Mouse (Mus musculus) forebrain, postnatal 0 days (tissue): ENCODE results near the gene Vsig10. TPM values are rescaled to one million over a fixed set of nuclear protein-coding genes. Genes with fewer than 3 reads are reported as not detected.
A peak's percentile ranks its signal among the peaks of the same experiment; 100 is the strongest.

Source experiments
- ATAC-seq: fragments of 200-750 bp; cut with Nextera tagmentation; 2 replicates; pipeline ENCODE4 v1.8.0; 2017; ENCODE audit warnings: mild to moderate bottlenecking, moderate library complexity
- DNase-seq: peaks from one replicate; pipeline ENCODE4 v3.0.0-alpha.2; 2015
- H3K27ac ChIP-seq: fragments of 300-500 bp; sonication (generic); 2 replicates; pipeline ENCODE4 v1.5.1; 2014; ENCODE audit warnings: low read depth, mild to moderate bottlenecking, antibody characterized with exemption, low read length, moderate library complexity, mixed read lengths
- H3K27me3 ChIP-seq: fragments of 300-500 bp; sonication (generic); 2 replicates; pipeline ENCODE4 v1.6.1; 2014; ENCODE audit warnings: mild to moderate bottlenecking, low read length, mixed read lengths; ENCODE audit not compliant: insufficient read depth
- H3K36me3 ChIP-seq: fragments of 300-500 bp; sonication (generic); 2 replicates; pipeline ENCODE4 v1.6.1; 2014; ENCODE audit warnings: mild to moderate bottlenecking, moderate library complexity; ENCODE audit not compliant: insufficient read depth
- H3K4me1 ChIP-seq: fragments of 300-500 bp; sonication (generic); 2 replicates; pipeline ENCODE4 v1.6.1; 2014; ENCODE audit warnings: antibody characterized with exemption; ENCODE audit not compliant: insufficient read depth
- H3K4me2 ChIP-seq: fragments of 300-500 bp; sonication (generic); 2 replicates; pipeline ENCODE4 v1.6.1; 2014; ENCODE audit warnings: low read depth, mild to moderate bottlenecking, moderate library complexity
- H3K4me3 ChIP-seq: fragments of 300-500 bp; sonication (generic); 2 replicates; pipeline ENCODE4 v1.5.1; 2014; ENCODE audit warnings: low read depth, low read length, mixed read lengths
- H3K9ac ChIP-seq: fragments of 300-500 bp; sonication (generic); 2 replicates; pipeline ENCODE4 v1.6.1; 2014; ENCODE audit warnings: mild to moderate bottlenecking
- H3K9me3 ChIP-seq: fragments of 300-500 bp; sonication (generic); 2 replicates; pipeline ENCODE4 v1.6.1; 2016; ENCODE audit warnings: low read length
- CTCF ChIP-seq: sonication (generic); IDR thresholded peaks from 2 replicates; pipeline ENCODE4 v1.5.1; 2016; ENCODE audit warnings: antibody characterized with exemption, control low read depth, low read depth
- WGBS: fragments of 180-500 bp; shearing (Covaris S2); extraction: QIAGEN DNeasy Blood & Tissue Kit; methylation state at CpG from one replicate; pipeline ENCODE4 v1.1.7; 2014; 5-methylcytosine and 5-hydroxymethylcytosine counted together
- polyA plus RNA-seq: library from polyadenylated mRNA; unstranded; fragments of >200 nt; fragmentation: Nextera tagmentation; extraction: Ambion mirVana; gene quantifications from 2 replicates; pipeline ENCODE4 v1.2.1, GENCODE M21; 2015
- total RNA-seq: library from RNA; depleted of rRNA; stranded (reverse); fragments of >200 nt; gene quantifications from 2 replicates; pipeline ENCODE4 v1.2.3, GENCODE M21; 2014; rRNA removed

The Vsig10 gene
- 1.0 and 1.4 TPM in 2 replicates for total RNA-seq
- polyA plus RNA-seq = 0.77 and 1.4 TPM in 2 replicates

GRCm38 (mm10) chr5:117318741-117319629 is at the start of gene Vsig10:
Gene Vsig10 (plus strand): TSS chr5:117319083.
- 2% methylated on average over 71 of the region's 81 CpGs for WGBS
- peak; percentile 72 for ATAC-seq
- no peaks in the 10 kb centered on the region for H3K36me3 ChIP-seq
- no peak within 1 kb of the TSS for H3K27ac ChIP-seq
- peak within 1 kb of the TSS; percentile 61 for H3K4me3 ChIP-seq
- no peaks in the 10 kb centered on the region for H3K4me1 ChIP-seq
- peak within 1 kb of the TSS; percentile 100 for H3K4me2 ChIP-seq
- peak within 1 kb of the TSS; percentile 49 for H3K9ac ChIP-seq
- peak; percentile 39 for DNase-seq
- no peaks in the 10 kb centered on the region for H3K9me3 ChIP-seq
- TF ChIP-seq CTCF = peak; percentile 25
- H3K27me3 ChIP-seq = peaks cover 7% of the 10 kb centered on the region; the same call in 1 of the 2 replicates

- H3K4me2 ChIP-seq = no peak overlapping the region
- H3K4me3 ChIP-seq = no peak overlapping the region
- no peak overlapping the region for H3K9ac ChIP-seq
- WGBS = 95% methylated on average over 12 of the region's 12 CpGs
- no peak overlapping the region for H3K27ac ChIP-seq
- peaks cover 51% of the 10 kb centered on the region for H3K36me3 ChIP-seq
- no peaks in the 10 kb centered on the region for H3K4me1 ChIP-seq
- H3K27me3 ChIP-seq = no peaks in the 10 kb centered on the region
- ATAC-seq (no peak), DNase-seq (no peak)
- no peaks in the 10 kb centered on the region for H3K9me3 ChIP-seq
- TF ChIP-seq CTCF = no peak
Observed at GRCm38 (mm10) chr5:117269395-117269794, 49.5 kb upstream of the Vsig10 start.

- TF ChIP-seq CTCF = no peak
- Histone ChIP-seq H3K36me3 (peaks cover 32% of the 10 kb centered on the region), H3K4me3 (no peak overlapping the region), H3K4me1 (no peaks in the 10 kb centered on the region), H3K27me3 (no peaks in the 10 kb centered on the region), H3K9me3 (no peaks in the 10 kb centered on the region), H3K27ac (no peak overlapping the region), H3K4me2 (no peak overlapping the region), H3K9ac (no peak overlapping the region)
- ATAC-seq (no peak), DNase-seq (no peak)
- 84% methylated on average over 14 of the region's 14 CpGs for WGBS
Observed at GRCm38 (mm10) chr5:117271945-117272344, 46.9 kb upstream of the Vsig10 start.

GRCm38 (mm10) chr5:117274817-117275216 is 44.1 kb upstream of the Vsig10 start:
- DNase-seq = peak; percentile 24
- TF ChIP-seq CTCF = peak; percentile 63
- 57% methylated on average over 5 of the region's 5 CpGs for WGBS

GRCm38 (mm10) chr5:117277784-117278183 is 41.1 kb upstream of the Vsig10 start:
- no peaks in the 10 kb centered on the region for H3K9me3 ChIP-seq
- no peak for ATAC-seq
- H3K27ac ChIP-seq = no peak overlapping the region
- H3K4me2 ChIP-seq = no peak overlapping the region
- no peak overlapping the region for H3K9ac ChIP-seq
- WGBS = 95% methylated on average over 6 of the region's 6 CpGs
- DNase-seq = no peak
- no peak overlapping the region for H3K4me3 ChIP-seq
- H3K4me1 ChIP-seq = no peaks in the 10 kb centered on the region
- H3K36me3 ChIP-seq = peaks cover 29% of the 10 kb centered on the region
- peak; percentile 46 for TF ChIP-seq CTCF
- no peaks in the 10 kb centered on the region for H3K27me3 ChIP-seq

More at GRCm38 (mm10) chr5:117274817-117275216, 44.1 kb upstream of the Vsig10 start:
- H3K9me3 ChIP-seq = no peaks in the 10 kb centered on the region
- peaks cover 23% of the 10 kb centered on the region for H3K36me3 ChIP-seq
- H3K4me2 ChIP-seq = no peak overlapping the region
- no peak for ATAC-seq
- no peaks in the 10 kb centered on the region for H3K4me1 ChIP-seq
- no peak overlapping the region for H3K27ac ChIP-seq
- no peak overlapping the region for H3K4me3 ChIP-seq
- H3K9ac ChIP-seq = no peak overlapping the region
- no peaks in the 10 kb centered on the region for H3K27me3 ChIP-seq

GRCm38 (mm10) chr5:117278809-117279668 is 39.8 kb upstream of the Vsig10 start:
- ATAC-seq (no peak), DNase-seq (no peak)
- H3K27me3 ChIP-seq = no peaks in the 10 kb centered on the region
- H3K4me2 ChIP-seq = no peak overlapping the region
- no peak overlapping the region for H3K27ac ChIP-seq
- 0 out of 2 replicates have a peak, but pooled peaks cover under 1% of the 10 kb centered on the region for H3K4me1 ChIP-seq
- WGBS = 84% methylated on average over 15 of the region's 15 CpGs
- peaks cover 27% of the 10 kb centered on the region for H3K36me3 ChIP-seq
- H3K9ac ChIP-seq = no peak overlapping the region
- H3K4me3 ChIP-seq = no peak overlapping the region
- no peak for TF ChIP-seq CTCF
- H3K9me3 ChIP-seq = no peaks in the 10 kb centered on the region
